Mouse (Mus musculus) heart, embryonic 11.5 days (tissue): ENCODE results near the gene Spint4. TPM values are rescaled to one million over a fixed set of nuclear protein-coding genes. Genes with fewer than 3 reads are reported as not detected.
"Not testable (repeated sequence)": the region's sequence is repeated elsewhere in the genome, so short reads cannot be mapped to it uniquely, and the experiment has no call there.

Experiments
- ATAC-seq: fragments of 200-750 bp; cut with Nextera tagmentation; replicated peaks from 2 replicates; pipeline ENCODE4 v1.8.0; 2017; ENCODE audit warnings: moderate library complexity; ENCODE audit not compliant: insufficient number of reproducible peaks, low FRiP score, low TSS enrichment
- H3K27ac ChIP-seq: fragments of 300-500 bp; sonication (generic); 2 replicates; pipeline ENCODE4 v1.5.1; 2014; ENCODE audit warnings: mild to moderate bottlenecking, low read depth, low read length
- H3K27me3 ChIP-seq: fragments of 300-500 bp; sonication (generic); 2 replicates; pipeline ENCODE4 v1.6.1; 2014; ENCODE audit warnings: mild to moderate bottlenecking, low read length, mixed read lengths; ENCODE audit not compliant: control insufficient read depth, insufficient read depth
- H3K36me3 ChIP-seq: fragments of 300-500 bp; sonication (generic); 2 replicates; pipeline ENCODE4 v1.6.1; 2014; ENCODE audit warnings: mild to moderate bottlenecking, low read length, moderate library complexity, mixed read lengths; ENCODE audit not compliant: control insufficient read depth, insufficient read depth
- H3K4me1 ChIP-seq: fragments of 300-500 bp; sonication (generic); 2 replicates; pipeline ENCODE4 v1.6.1; 2014; ENCODE audit warnings: low read length; ENCODE audit not compliant: control insufficient read depth, insufficient read depth
- H3K4me2 ChIP-seq: fragments of 300-500 bp; sonication (generic); 2 replicates; pipeline ENCODE4 v1.6.1; 2014; ENCODE audit warnings: mild to moderate bottlenecking, moderate library complexity
- H3K4me3 ChIP-seq: fragments of 300-500 bp; sonication (generic); 2 replicates; pipeline ENCODE4 v1.5.1; 2014; ENCODE audit warnings: low read depth, low read length
- H3K9ac ChIP-seq: fragments of 300-500 bp; sonication (generic); 2 replicates; pipeline ENCODE4 v1.6.1; 2014; ENCODE audit warnings: mild to moderate bottlenecking, low read depth, low read length, moderate library complexity
- H3K9me3 ChIP-seq: fragments of 300-500 bp; sonication (generic); replicated peaks from 2 replicates; pipeline ENCODE4 v1.6.1; 2016; ENCODE audit warnings: low read length; ENCODE audit not compliant: control insufficient read depth
- WGBS: fragments of 180-500 bp; shearing (Covaris S2); extraction: QIAGEN DNeasy Blood & Tissue Kit; methylation state at CpG from one replicate; pipeline ENCODE4 v1.1.7; 2014; ENCODE audit not compliant: insufficient replicate concordance; 5-methylcytosine and 5-hydroxymethylcytosine counted together
- polyA plus RNA-seq: library from polyadenylated mRNA; unstranded; fragments of >200 nt; fragmentation: Nextera tagmentation; extraction: Ambion mirVana; gene quantifications from 2 replicates; pipeline ENCODE4 v1.2.1, GENCODE M21; 2014

Spint4 gene
- polyA plus RNA-seq, 1 experiment from 2014 or later, result not detected

DNA sequence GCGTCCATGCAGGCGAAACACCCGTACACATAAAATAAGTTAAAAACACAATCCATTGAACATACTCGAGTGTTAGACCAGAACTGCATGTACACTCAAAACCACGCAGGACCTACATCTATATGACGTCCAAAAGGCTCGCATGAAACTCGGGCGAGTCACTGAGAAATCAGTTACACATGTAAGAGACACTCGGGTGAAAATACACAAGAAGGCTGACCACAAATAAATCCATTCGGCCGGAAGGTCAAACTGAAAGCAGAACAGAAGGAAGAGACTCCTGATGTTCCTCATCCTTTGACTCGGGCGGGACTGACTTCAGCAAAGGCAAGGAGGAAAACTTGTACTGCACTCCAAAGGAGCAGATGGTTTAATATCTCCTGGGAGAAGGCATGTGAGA, 7.7 kb downstream of the Spint4 start:
- H3K36me3 ChIP-seq, result no peaks in the 10 kb centered on the region
- WGBS, result 86% methylated on average over 14 of the region's 14 CpGs
- no peak overlapping the region for H3K4me2 ChIP-seq
- 0 out of 2 replicates have a peak, but pooled peaks cover under 1% of the 10 kb centered on the region for H3K27me3 ChIP-seq
- no peak overlapping the region for H3K4me3 ChIP-seq
- no peak overlapping the region for H3K27ac ChIP-seq
- ATAC-seq, result no peak
- no peaks in the 10 kb centered on the region for H3K9me3 ChIP-seq
- H3K9ac ChIP-seq, result no peak overlapping the region
- no peaks in the 10 kb centered on the region for H3K4me1 ChIP-seq

DNA sequence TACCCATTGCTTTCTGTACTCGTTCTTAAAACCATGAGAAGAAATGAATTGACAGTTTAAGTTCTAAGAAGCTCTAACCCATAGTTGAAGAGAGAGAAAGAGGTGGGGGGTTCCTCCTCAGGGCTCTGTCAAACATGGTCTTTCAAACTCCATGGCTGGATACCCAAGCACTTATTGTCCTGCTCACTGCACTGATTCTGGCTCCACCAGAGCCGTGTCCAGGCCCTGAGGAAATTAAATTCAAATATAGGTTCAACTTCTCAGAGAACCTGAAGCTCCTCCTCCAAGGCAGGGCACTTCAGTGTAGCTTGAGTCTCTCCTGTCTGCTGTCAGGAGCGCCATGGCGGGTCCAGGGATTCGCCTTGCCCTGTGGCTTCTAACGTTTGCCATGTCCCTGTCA, 16.7 kb downstream of the Spint4 start, which contains the start of gene Spint5:
Gene Spint5 (plus strand): TSS at position 301 of the 400 bp plus-strand sequence.
- H3K27ac ChIP-seq, result no peak within 1 kb of the TSS
- no peaks in the 10 kb centered on the region for H3K36me3 ChIP-seq
- H3K4me3 ChIP-seq, result no peak within 1 kb of the TSS
- no peak within 1 kb of the TSS for H3K4me2 ChIP-seq
- ATAC-seq, result no peak
- H3K9me3 ChIP-seq, result no peaks in the 10 kb centered on the region
- H3K27me3 ChIP-seq, result no peaks in the 10 kb centered on the region
- H3K4me1 ChIP-seq, result no peaks in the 10 kb centered on the region
- 73% methylated on average over 6 of the region's 6 CpGs for WGBS
- no peak within 1 kb of the TSS for H3K9ac ChIP-seq

DNA sequence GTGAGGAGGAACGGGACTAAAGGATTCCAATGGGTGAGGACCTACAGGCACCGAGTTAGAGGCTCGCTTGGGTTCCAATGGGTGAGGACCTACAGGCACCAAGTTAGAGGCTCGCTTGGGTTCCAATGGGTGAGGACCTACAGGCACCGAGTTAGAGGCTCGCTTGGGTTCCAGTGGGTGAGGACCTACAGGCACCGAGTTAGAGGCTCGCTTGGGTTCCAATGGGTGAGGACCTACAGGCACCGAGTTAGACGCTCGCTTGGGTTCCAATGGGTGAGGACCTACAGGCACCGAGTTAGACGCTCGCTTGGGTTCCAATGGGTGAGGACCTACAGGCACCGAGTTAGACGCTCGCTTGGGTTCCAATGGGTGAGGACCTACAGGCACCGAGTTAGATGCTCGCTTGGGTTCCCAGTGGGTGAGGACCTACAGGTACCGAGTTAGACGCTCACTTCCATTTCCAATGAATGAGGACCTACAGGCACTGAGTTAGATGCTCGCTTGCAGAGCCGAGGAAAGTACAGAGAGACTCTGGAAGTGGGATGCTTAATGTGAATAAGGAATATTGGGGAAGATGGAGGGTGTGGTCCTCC, 18.0 kb downstream of the Spint4 start:
- not testable (repeated sequence) for H3K4me1 ChIP-seq, H3K27ac ChIP-seq, H3K9ac ChIP-seq, H3K36me3 ChIP-seq, H3K4me2 ChIP-seq, H3K27me3 ChIP-seq, ATAC-seq, H3K4me3 ChIP-seq, H3K9me3 ChIP-seq
- 83% methylated on average over 20 of the region's 23 CpGs for WGBS

DNA sequence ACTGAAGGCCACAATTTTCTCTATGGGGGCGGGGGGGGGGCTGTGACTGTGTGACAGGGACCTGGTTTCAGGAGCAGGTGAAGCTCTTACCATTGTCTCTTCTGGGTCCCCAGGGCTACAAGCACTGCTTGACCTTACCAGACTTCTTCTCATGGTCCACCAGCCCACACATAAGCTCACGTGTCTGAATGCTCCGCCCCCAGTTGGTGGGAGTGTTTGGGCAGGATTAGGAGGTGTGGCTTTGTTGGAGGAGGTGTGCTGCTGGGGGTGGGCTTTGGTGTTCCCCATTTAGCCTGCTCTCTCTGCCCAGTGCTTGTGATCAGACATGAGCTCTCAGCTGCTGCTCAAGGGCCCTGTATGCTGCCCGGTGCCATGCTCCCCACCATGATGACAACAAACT, 25.0 kb downstream of the Spint4 start:
- Histone ChIP-seq H3K27ac (no peak overlapping the region), H3K9ac (no peak overlapping the region), H3K4me3 (no peak overlapping the region), H3K9me3 (no peaks in the 10 kb centered on the region), H3K36me3 (no peaks in the 10 kb centered on the region), H3K27me3 (no peaks in the 10 kb centered on the region; the same call in 1 of the 2 replicates), H3K4me1 (no peaks in the 10 kb centered on the region), H3K4me2 (no peak overlapping the region)
- ATAC-seq, result no peak
- WGBS, result 58% methylated on average over 4 of the region's 4 CpGs

DNA sequence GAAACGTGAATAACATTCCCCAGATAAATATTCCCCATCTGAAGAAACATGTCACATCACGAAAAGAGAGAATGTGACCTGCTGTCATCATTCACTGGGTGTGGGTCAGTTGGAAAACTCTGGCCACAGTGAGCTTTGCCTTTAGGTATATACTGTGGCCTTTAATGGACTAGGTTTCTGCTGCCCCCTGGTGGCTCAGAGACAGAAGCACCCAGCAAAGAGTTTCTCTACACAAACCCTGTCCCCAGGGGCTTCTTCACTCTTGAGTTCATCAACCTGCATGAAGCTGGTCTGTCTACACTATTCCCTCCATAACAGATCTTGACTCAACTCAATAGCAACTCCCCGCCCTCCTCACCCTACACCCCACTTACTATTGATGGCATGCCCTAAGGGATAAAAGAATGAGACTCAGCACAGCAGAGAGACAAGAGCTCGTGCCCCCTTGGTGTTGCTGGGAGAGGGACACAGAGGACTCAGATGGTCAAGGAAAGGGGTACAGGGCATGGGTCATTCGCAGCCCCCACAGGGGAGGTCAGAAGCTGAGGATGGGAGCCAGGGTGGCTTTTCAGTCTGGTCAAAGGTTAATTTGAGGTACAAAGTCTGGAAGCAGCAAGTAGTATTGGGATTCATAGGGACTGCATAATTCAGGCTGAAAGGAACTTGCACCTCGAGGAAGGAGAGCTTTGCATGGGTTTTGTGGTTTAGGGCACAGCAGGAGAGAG, 27.8 kb downstream of the Spint4 start:
- Histone ChIP-seq H3K27me3 (no peaks in the 10 kb centered on the region; the same call in 1 of the 2 replicates), H3K4me3 (no peak overlapping the region), H3K4me2 (no peak overlapping the region), H3K27ac (no peak overlapping the region), H3K36me3 (no peaks in the 10 kb centered on the region), H3K9ac (no peak overlapping the region), H3K4me1 (no peaks in the 10 kb centered on the region), H3K9me3 (no peaks in the 10 kb centered on the region)
- peak; percentile 52; the same call in 1 of the 2 replicates for ATAC-seq
- WGBS, result 23% methylated on average over 6 of the region's 6 CpGs

DNA sequence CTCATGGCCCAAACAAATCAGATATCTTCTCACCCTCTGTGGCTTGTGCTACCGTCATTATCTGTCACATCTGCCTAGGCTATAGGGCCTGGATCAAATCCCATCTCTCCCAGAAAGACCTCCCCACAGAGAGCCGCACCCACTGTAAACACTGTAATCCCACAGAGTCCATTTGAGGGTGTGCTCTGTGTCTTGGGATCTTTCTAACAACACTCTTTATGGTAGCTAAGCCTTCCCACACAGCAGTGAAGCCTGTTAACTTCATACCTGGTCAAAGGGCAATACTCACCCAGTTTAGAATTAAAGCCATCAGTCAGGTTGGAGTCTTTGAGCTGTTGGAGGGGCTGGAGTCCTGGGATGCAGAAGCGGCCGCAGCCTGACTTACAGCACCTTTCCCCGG, 33.4 kb downstream of the Spint4 start:
- no peaks in the 10 kb centered on the region for H3K9me3 ChIP-seq
- 63% methylated on average over 5 of the region's 5 CpGs for WGBS
- H3K36me3 ChIP-seq, result no peaks in the 10 kb centered on the region
- no peak overlapping the region for H3K9ac ChIP-seq
- H3K4me1 ChIP-seq, result no peaks in the 10 kb centered on the region
- H3K4me2 ChIP-seq, result no peak overlapping the region
- H3K4me3 ChIP-seq, result no peak overlapping the region
- no peaks in the 10 kb centered on the region; the same call in 1 of the 2 replicates for H3K27me3 ChIP-seq
- H3K27ac ChIP-seq, result no peak overlapping the region
- no peak for ATAC-seq

DNA sequence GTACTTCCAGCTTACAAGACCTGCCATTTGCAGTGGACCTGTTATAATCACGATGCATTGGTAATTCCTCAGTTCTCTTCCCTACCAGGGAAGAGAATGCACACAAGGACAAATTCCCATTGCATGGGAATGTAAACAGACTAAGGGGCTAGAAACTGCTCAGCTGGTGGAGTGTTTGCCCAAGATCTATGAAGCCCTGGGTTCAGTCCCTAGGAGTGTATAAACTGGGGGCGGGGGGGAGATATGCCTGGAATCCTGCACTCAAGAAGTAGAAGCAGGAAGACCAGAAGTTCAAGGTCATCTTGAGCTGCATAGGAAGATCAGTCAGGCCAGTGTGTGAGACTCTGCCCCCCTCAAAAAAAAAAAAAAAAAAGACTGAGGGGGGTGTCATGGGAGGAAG, 35.0 kb downstream of the Spint4 start:
- WGBS, result 75% methylated on average over 2 of the region's 2 CpGs
- ATAC-seq, result no peak
- H3K36me3 ChIP-seq, result no peaks in the 10 kb centered on the region
- no peaks in the 10 kb centered on the region for H3K27me3 ChIP-seq
- no peak overlapping the region for H3K4me2 ChIP-seq
- no peaks in the 10 kb centered on the region for H3K9me3 ChIP-seq
- H3K9ac ChIP-seq, result no peak overlapping the region
- H3K4me1 ChIP-seq, result no peaks in the 10 kb centered on the region
- H3K27ac ChIP-seq, result no peak overlapping the region
- H3K4me3 ChIP-seq, result no peak overlapping the region

DNA sequence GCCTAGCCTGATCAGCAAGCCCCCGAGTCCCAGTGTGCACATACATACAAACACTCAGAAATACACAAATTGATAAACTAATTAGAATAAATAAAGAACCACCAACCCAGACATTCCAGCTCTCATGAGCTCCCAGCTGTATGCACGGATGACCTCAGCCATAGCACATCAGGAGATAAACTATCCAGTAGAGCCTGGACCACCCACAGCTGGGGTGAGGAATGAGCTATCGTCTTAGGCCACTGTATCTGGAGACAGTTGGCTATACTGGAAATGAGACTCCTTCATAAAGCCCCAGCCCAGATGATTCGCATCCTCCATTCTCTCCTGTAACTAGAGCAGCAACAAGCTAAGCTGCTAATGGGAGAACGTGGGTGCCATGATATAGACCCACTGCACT, 36.5 kb downstream of the Spint4 start:
- no peak overlapping the region for H3K4me3 ChIP-seq
- no peak overlapping the region for H3K4me2 ChIP-seq
- no peaks in the 10 kb centered on the region for H3K4me1 ChIP-seq
- H3K36me3 ChIP-seq, result no peaks in the 10 kb centered on the region
- no peaks in the 10 kb centered on the region for H3K27me3 ChIP-seq
- no peak overlapping the region for H3K27ac ChIP-seq
- WGBS, result 68% methylated on average over 5 of the region's 5 CpGs
- no peaks in the 10 kb centered on the region for H3K9me3 ChIP-seq
- no peak for ATAC-seq
- no peak overlapping the region for H3K9ac ChIP-seq

DNA sequence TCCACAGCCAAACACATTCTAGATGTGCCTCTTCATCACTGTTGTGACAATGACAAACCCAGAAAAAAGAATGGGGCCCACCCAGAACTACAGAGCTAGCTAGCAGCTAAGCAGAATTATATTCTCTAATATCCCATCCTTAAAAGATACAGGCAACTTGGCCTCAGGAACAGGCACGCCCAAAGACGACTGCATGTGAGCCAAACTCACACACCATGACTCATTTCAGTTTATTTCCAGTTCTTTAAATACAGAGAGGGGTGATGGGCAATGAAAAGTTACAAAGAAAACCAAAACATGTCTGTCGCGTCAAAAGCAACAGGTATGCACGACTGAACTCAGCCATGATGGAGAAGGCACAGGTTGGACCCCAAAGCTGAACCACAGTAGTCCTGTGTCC, 37.1 kb downstream of the Spint4 start:
- Histone ChIP-seq H3K27ac (no peak overlapping the region), H3K9ac (no peak overlapping the region), H3K4me2 (no peak overlapping the region), H3K4me3 (no peak overlapping the region), H3K4me1 (no peaks in the 10 kb centered on the region), H3K36me3 (no peaks in the 10 kb centered on the region), H3K9me3 (no peaks in the 10 kb centered on the region), H3K27me3 (no peaks in the 10 kb centered on the region)
- no peak for ATAC-seq
- WGBS, result 78% methylated on average over 5 of the region's 5 CpGs
